Mouse (Mus musculus): Measurements from ENCODE around the gene Gpr19.

- no peak for TF ChIP-seq CTCF (IDR thresholded peaks at IDR 0.05; ENCODE audit: low read depth, low read length)
- TF ChIP-seq POLR2A (IDR thresholded peaks at IDR 0.05; ENCODE audit: borderline replicate concordance, low read depth, low read length): no peak
Measured at GRCm38 (mm10) chr6:134883661-134884060, 14.7 kb downstream of the Gpr19 start.

All from bone marrow macrophage, adult 2 months (primary cell).